Mouse (Mus musculus) brain, embryonic 14.5 days (tissue): ENCODE data around the gene Nkapl.

ENCODE experiments used
- CTCF ChIP-seq: fragments of 200-500 bp; IDR thresholded peaks from 2 replicates; pipeline ENCODE4 v1.5.1; 2012; ENCODE audit warnings: inconsistent platforms, mild to moderate bottlenecking, moderate library complexity, borderline replicate concordance; ENCODE audit not compliant: insufficient read depth, insufficient read length; ENCODE audit errors: extremely low read depth
- POLR2A ChIP-seq: fragments of 200-500 bp; IDR thresholded peaks from 2 replicates; pipeline ENCODE4 v1.6.1; 2012; ENCODE audit warnings: mild to moderate bottlenecking, inconsistent platforms, borderline replicate concordance; ENCODE audit not compliant: poor library complexity, insufficient read depth, insufficient read length, severe bottlenecking; ENCODE audit errors: extremely low read depth

GRCm38 (mm10) chr13:21418865-21419264 is 49.4 kb downstream of the Nkapl start:
- TF ChIP-seq POLR2A = no peak
- TF ChIP-seq CTCF = no peak
